Mouse (Mus musculus) testis, adult 2 months (tissue): ENCODE measurements around the gene Asic2.

ENCODE experiments used
- CTCF ChIP-seq: fragments of 200-500 bp; IDR thresholded peaks from 2 replicates; pipeline ENCODE4 v1.5.1; 2012; ENCODE audit warnings: low read depth, mild to moderate bottlenecking, inconsistent platforms, low read length, moderate library complexity; ENCODE audit not compliant: control insufficient read depth, insufficient read depth, insufficient replicate concordance
- POLR2A ChIP-seq: fragments of 200-500 bp; IDR thresholded peaks from 2 replicates; pipeline ENCODE4 v1.6.1; 2012; ENCODE audit warnings: low read depth, mild to moderate bottlenecking, inconsistent platforms, low read length, moderate library complexity; ENCODE audit not compliant: control insufficient read depth

DNA sequence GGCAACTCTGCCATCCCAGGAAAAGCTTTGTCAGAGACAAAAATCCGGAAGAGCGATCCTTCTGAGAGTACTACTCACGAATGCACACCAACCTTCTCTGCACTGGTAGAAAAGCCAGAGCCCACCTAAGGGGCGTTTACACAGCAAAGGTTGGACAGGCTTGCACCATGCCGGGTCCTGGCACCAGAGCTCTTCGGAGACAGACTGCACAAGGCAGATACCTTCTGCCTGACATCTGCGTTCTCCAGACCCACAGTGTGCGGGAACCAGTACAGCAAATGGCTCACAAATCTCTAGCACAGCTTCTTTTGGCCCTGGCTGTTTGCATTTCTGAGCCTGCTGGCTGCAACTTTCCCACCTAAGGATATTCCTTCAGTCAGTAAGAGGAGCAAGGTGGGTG, 817.6 kb downstream of the Asic2 start:
- no peak for TF ChIP-seq CTCF
- no peak for TF ChIP-seq POLR2A
